Mouse (Mus musculus) cortical plate, adult 2 months (tissue): ENCODE data around the gene Mmrn2.

Source experiments
- CTCF ChIP-seq: fragments of 200-500 bp; IDR thresholded peaks from 2 replicates; pipeline ENCODE4 v1.5.1; 2011; ENCODE audit warnings: mild to moderate bottlenecking, control low read depth, low read length; ENCODE audit not compliant: insufficient read depth; ENCODE audit errors: extremely low read depth
- POLR2A ChIP-seq: fragments of 200-500 bp; IDR thresholded peaks from 2 replicates; pipeline ENCODE4 v1.6.1; 2011; ENCODE audit warnings: mild to moderate bottlenecking, low read length, control low read depth; ENCODE audit not compliant: insufficient read depth; ENCODE audit errors: extremely low read depth

DNA sequence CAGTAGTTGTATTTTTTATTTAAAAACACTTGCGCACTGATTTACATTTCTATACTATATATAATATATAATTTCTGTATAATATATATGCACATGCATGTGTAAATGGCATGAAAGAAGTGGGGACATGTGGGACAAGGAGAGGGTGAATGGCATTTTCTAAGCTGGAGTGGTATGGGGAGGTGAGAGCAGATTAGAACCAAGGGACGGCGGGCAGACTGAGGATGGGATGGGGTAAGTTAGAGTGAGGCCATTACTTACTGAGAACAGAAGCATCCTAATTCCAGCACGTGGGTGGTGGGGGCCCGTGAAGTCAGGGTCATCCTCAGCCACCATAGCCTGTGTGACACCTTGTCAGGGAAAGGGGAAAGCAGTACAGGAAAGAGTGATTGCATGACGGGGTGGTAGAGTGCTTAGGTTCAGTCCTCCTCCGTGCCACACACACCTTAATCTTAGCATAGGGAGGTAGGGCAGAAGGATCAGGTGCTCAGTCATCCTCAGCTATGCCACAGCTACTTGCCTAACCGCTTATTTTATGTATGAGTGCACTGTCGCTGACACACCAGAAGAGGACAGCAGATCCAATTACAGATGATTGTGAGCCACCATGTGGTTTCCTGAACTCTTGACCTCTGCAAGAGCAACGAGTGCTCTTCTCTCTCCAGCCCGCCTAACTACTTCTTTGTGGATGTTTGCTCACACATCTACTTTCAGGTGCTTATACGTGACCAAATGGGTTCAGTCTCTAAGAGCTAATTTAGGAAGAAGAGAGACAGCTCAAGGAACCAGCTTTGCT, 29.3 kb upstream of the Mmrn2 start:
- TF ChIP-seq CTCF (peak; percentile 22; the same call in 1 of the 2 replicates), POLR2A (no peak)
